Mouse (Mus musculus) midbrain, embryonic 16.5 days (tissue): ENCODE measurements at regions not wholly inside any gene's neighbourhood (a gene's known extent, or its start where the extent isn't known, plus 50 kb on each side); places are given as distances from the start of the nearest gene placed in this dataset.
A peak's percentile ranks its signal among the peaks of the same experiment; 100 is the strongest.

ENCODE experiments used
- ATAC-seq: fragments of 200-750 bp; cut with Nextera tagmentation; 2 replicates; pipeline ENCODE4 v1.8.0; 2017; ENCODE audit warnings: moderate TSS enrichment
- H3K27ac ChIP-seq: fragments of 300-500 bp; sonication (generic); 2 replicates; pipeline ENCODE4 v1.5.1; 2014; ENCODE audit warnings: mild to moderate bottlenecking, low read length, mixed read lengths
- H3K27me3 ChIP-seq: fragments of 300-500 bp; sonication (generic); 2 replicates; pipeline ENCODE4 v1.6.1; 2014; ENCODE audit warnings: low read depth, low read length, mixed read lengths; ENCODE audit not compliant: control insufficient read depth, insufficient read depth
- H3K36me3 ChIP-seq: fragments of 300-500 bp; sonication (generic); 2 replicates; pipeline ENCODE4 v1.6.1; 2014; ENCODE audit warnings: mild to moderate bottlenecking, low read length, moderate library complexity, mixed read lengths; ENCODE audit not compliant: control insufficient read depth, insufficient read depth
- H3K4me1 ChIP-seq: fragments of 300-500 bp; sonication (generic); 2 replicates; pipeline ENCODE4 v1.6.1; 2014; ENCODE audit warnings: mild to moderate bottlenecking, low read length, mixed read lengths; ENCODE audit not compliant: control insufficient read depth, insufficient read depth
- H3K4me2 ChIP-seq: fragments of 300-500 bp; sonication (generic); 2 replicates; pipeline ENCODE4 v1.6.1; 2014; ENCODE audit warnings: mild to moderate bottlenecking, low read length, mixed read lengths
- H3K4me3 ChIP-seq: fragments of 300-500 bp; sonication (generic); 2 replicates; pipeline ENCODE4 v1.5.1; 2014; ENCODE audit warnings: low read depth, mild to moderate bottlenecking, low read length, moderate library complexity, mixed read lengths
- H3K9ac ChIP-seq: fragments of 300-500 bp; sonication (generic); 2 replicates; pipeline ENCODE4 v1.6.1; 2014; ENCODE audit warnings: low read depth, low read length, mixed read lengths
- H3K9me3 ChIP-seq: fragments of 300-500 bp; sonication (generic); replicated peaks from 2 replicates; pipeline ENCODE4 v1.6.1; 2014; ENCODE audit warnings: mild to moderate bottlenecking, low read length, mixed read lengths; ENCODE audit not compliant: control insufficient read depth, poor library complexity, severe bottlenecking
- WGBS: fragments of 180-500 bp; shearing (Covaris S2); extraction: QIAGEN DNeasy Blood & Tissue Kit; methylation state at CpG from one replicate; pipeline ENCODE4 v1.1.7; 2014; 5-methylcytosine and 5-hydroxymethylcytosine counted together

DNA sequence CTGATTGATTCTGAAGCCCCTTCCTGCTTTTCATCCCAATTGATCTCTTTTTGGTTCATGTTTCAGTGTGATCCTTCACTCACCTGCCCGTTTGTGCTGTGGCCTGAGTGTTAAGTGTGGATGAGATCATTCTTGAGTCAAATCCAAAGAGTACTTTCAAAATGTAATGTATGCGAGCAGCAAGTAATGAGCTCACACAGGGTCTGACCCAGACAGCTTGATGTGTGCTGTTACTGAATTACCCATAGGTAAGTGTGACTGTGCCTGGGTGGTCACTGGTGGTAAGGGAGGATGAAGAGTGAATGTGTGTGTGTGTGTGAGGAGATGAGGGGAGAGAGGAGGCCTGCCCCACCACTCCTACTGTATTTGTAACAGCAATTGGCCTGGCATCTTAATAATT is 151.4 kb downstream of the Twistnb start:
- ATAC-seq: no peak

DNA sequence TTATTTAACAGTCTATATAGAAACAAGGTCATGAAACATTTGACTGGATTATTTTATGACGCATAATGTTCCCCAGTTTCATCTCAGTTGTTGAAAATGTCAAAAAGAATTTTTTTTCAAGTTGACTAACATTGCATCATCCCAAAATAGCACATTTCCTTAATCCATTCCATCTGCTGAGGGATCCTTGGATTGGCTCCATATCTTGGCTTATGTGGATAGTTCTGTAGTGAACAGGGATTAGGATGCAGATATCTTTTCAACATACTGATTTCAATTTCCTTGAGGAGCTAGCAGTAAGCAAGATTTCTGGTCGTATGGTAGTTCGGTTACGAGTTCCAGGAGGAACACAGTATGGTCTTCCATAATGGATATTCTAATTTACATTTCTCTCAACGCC is 161.6 kb downstream of the Twistnb start:
- no peak for ATAC-seq
- WGBS: 73% methylated on average over 5 of the region's 5 CpGs
- Histone ChIP-seq H3K36me3 (no peaks in the 10 kb centered on the region), H3K27ac (no peak overlapping the region), H3K4me1 (peaks cover 4% of the 10 kb centered on the region), H3K4me2 (no peak overlapping the region), H3K4me3 (no peak overlapping the region), H3K9ac (no peak overlapping the region), H3K9me3 (no peaks in the 10 kb centered on the region), H3K27me3 (no peaks in the 10 kb centered on the region)

More for the DNA sequence above, 151.4 kb downstream of the Twistnb start:
- Histone ChIP-seq H3K36me3 (no peaks in the 10 kb centered on the region), H3K4me1 (no peaks in the 10 kb centered on the region), H3K9ac (no peak overlapping the region), H3K9me3 (no peaks in the 10 kb centered on the region), H3K4me2 (no peak overlapping the region), H3K4me3 (no peak overlapping the region), H3K27ac (no peak overlapping the region), H3K27me3 (no peaks in the 10 kb centered on the region)
- 63% methylated on average over 2 of the region's 2 CpGs for WGBS

DNA sequence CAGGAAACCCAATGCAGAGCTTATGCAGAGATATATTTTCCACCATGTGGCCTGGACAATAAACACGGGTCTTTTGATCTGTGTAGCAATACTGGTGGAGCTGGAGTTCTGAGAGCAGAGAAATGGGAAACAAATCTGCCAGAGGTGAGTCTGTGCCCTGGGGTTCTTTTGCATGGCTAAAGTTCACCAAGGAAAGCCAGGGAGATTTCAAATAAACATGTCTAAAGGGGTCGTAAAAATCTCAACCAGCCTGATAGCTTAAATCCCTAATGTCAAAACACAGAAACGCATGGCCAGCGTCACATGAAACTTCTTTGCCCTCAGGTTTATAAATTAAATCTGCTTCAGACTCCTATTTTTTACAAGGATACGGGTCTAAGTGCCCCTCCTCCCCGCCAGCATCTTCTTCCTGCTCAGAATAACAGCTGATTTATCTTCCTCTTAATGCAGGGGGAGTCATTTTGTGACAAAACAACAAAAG is 163.0 kb downstream of the Twistnb start:
- Histone ChIP-seq H3K4me2 (peak overlapping the region; percentile 51), H3K9me3 (no peaks in the 10 kb centered on the region), H3K4me1 (peaks cover 4% of the 10 kb centered on the region), H3K4me3 (peak overlapping the region; percentile 23; the same call in 1 of the 2 replicates), H3K27ac (no peak overlapping the region), H3K36me3 (no peaks in the 10 kb centered on the region), H3K9ac (0 out of 2 replicates have a peak overlapping the region, but pooled peaks have one; percentile 46), H3K27me3 (no peaks in the 10 kb centered on the region)
- ATAC-seq: peak; percentile 66
- WGBS: 35% methylated on average over 6 of the region's 6 CpGs

DNA sequence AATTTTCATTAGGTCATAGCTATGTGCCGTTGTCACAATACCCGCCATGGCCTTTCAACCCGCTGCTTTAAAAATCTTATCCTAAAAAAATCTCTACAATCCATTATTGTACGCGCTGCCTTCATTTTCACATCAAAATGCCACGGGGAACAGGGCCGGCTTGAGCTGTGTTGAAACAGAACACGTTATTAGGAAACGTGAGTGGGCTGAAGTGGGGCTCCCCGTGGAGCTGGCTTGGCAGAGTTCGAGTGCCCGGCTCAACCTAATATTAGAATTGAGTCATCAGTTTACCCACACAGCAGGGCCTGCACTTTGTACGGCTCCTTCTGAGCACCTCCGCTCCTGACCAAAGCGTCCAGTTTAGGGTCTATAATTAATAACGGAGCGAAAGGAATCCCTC is 163.5 kb downstream of the Twistnb start:
- 0 out of 2 replicates have a peak overlapping the region, but pooled peaks have one; percentile 46 for H3K9ac ChIP-seq
- 37% methylated on average over 17 of the region's 17 CpGs for WGBS
- H3K27ac ChIP-seq: no peak overlapping the region
- H3K9me3 ChIP-seq: no peaks in the 10 kb centered on the region
- peaks cover 4% of the 10 kb centered on the region for H3K4me1 ChIP-seq
- peak overlapping the region; percentile 23 for H3K4me3 ChIP-seq
- H3K27me3 ChIP-seq: no peaks in the 10 kb centered on the region
- peak overlapping the region; percentile 51 for H3K4me2 ChIP-seq
- ATAC-seq: peak; percentile 80
- H3K36me3 ChIP-seq: no peaks in the 10 kb centered on the region

DNA sequence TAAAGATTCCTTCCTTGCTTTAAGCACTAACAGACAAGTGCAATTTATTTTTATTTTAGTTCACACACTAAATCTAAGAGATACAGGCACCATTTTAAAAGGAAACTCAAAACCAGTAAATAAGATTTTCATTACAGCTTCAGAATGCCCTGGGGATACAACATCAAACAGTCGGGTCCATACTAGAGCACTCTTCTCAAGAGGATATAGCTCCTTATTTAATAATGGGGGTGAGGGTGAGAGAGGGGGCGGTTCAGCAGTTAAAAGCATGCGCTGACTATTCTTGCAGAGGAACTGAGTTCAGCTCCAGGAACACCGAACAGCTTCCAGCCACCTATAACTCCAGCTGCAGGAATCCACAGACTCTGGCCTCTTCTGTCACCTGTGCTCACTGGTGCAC is 164.2 kb downstream of the Twistnb start:
- no peaks in the 10 kb centered on the region for H3K36me3 ChIP-seq
- ATAC-seq: no peak
- no peaks in the 10 kb centered on the region for H3K9me3 ChIP-seq
- no peak overlapping the region for H3K4me2 ChIP-seq
- no peak overlapping the region for H3K27ac ChIP-seq
- H3K4me3 ChIP-seq: no peak overlapping the region
- H3K27me3 ChIP-seq: no peaks in the 10 kb centered on the region
- peaks cover 4% of the 10 kb centered on the region for H3K4me1 ChIP-seq
- no peak overlapping the region for H3K9ac ChIP-seq
- 59% methylated on average over 4 of the region's 4 CpGs for WGBS

DNA sequence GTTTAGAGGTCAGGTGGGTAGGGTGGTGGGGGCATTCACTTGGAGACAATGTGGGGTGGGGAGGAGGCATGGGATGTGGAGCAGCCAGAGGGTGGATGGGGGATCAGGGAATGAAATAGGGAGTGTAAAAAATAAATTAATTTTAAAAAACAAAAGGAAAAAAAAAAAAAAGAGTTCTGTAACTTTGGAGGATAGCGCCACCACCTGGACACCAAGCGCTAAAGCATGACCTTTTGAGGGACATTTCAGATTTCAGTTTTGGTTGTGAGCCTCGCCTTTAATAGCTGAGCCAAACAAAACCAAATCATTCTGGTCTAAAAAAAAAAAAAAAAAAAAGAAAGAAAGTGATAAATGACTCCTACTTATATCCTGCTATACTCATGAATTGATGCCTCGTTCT is 176.0 kb downstream of the Twistnb start:
- H3K36me3 ChIP-seq: no peaks in the 10 kb centered on the region
- H3K27me3 ChIP-seq: no peaks in the 10 kb centered on the region
- no peaks in the 10 kb centered on the region for H3K9me3 ChIP-seq
- no peak overlapping the region for H3K27ac ChIP-seq
- ATAC-seq: no peak
- no peaks in the 10 kb centered on the region for H3K4me1 ChIP-seq
- no peak overlapping the region for H3K4me3 ChIP-seq
- no peak overlapping the region for H3K4me2 ChIP-seq
- WGBS: 72% methylated on average over 4 of the region's 4 CpGs
- no peak overlapping the region for H3K9ac ChIP-seq

DNA sequence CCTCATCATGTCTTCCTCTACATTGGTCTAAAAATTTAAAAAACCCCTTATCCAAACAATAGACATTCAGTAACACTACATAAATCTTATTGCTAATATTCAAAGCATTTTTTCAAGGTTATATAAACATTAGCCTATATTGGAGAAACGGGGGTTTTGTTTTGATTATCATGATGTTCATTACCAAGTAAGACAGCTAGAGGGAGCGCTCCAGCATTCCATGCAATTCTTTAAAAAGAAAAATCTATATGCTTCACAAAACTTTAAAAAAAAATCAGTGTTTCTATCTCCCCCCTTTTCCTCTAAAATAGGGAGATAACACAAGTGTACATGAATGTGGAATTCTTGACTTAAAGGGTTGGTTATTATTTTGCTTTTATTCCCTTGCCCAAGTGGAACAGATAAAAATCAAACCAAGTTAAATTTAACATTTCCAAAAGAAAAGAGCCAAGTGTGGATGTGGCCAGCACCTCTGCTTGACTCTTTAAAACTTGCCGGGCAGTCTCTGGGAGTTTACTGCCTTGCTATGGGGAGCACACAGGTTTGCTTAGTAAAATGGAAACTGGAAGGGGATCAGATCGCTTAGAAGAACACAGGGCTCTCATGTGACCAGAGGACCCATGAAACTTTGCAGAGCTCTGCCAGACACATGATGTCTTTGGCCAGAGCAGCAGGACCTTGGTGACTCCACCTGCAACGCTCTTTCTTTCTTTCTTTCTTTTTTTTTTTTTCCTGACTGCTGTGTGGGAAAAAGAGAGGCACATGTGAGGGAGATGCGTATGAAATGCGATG is 178.6 kb downstream of the Twistnb start:
- no peaks in the 10 kb centered on the region for H3K9me3 ChIP-seq
- H3K4me1 ChIP-seq: no peaks in the 10 kb centered on the region
- H3K9ac ChIP-seq: no peak overlapping the region
- H3K36me3 ChIP-seq: no peaks in the 10 kb centered on the region
- H3K27ac ChIP-seq: no peak overlapping the region
- no peak overlapping the region for H3K4me3 ChIP-seq
- H3K27me3 ChIP-seq: no peaks in the 10 kb centered on the region
- H3K4me2 ChIP-seq: no peak overlapping the region
- WGBS: 72% methylated on average over 7 of the region's 7 CpGs
- no peak for ATAC-seq

DNA sequence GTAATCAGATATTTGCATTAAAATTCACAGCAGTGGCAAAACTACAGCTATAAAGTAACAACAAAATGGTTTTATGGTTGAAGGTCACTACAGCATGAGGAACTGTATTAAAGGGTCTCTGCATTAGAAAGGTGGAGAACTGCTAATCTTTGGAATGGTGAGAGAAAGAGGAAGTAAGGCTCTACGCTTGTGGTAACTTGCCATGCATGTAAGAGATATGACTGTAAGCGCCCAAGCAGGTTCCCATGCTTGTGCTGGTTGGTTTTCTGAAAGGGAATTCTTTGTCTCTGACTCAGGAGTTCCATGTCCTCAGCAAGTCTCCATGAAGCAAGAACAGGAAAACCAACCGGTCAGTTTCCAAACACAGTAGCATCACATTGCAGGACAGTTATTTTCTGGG is 182.9 kb downstream of the Twistnb start:
- H3K9ac ChIP-seq: no peak overlapping the region
- no peaks in the 10 kb centered on the region for H3K4me1 ChIP-seq
- no peak overlapping the region for H3K27ac ChIP-seq
- no peak for ATAC-seq
- no peak overlapping the region for H3K4me3 ChIP-seq
- H3K27me3 ChIP-seq: no peaks in the 10 kb centered on the region
- 90% methylated on average over 3 of the region's 3 CpGs for WGBS
- H3K4me2 ChIP-seq: no peak overlapping the region
- no peaks in the 10 kb centered on the region for H3K36me3 ChIP-seq
- H3K9me3 ChIP-seq: no peaks in the 10 kb centered on the region

DNA sequence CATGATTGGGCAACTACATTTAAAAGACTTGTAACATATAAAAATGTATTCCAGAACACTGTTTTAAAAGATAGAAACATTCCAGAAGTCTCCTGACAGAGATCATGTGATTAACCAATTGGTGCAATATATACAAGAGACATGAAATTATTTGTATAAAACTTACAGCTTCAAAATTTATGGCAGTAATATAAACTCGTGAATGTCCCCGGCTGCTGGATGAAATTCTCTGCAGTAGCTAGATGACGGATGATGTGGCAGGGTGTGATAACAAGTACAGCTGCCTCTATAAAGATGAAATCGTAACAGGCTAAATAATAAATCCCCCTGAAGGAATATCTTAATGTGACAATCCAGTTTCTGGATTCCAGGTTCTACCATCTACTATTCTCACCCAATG is 191.0 kb downstream of the Twistnb start:
- H3K4me3 ChIP-seq: no peak overlapping the region

More for the DNA sequence above, 191.0 kb downstream of the Twistnb start:
- H3K36me3 ChIP-seq: no peaks in the 10 kb centered on the region
- ATAC-seq: no peak
- H3K27me3 ChIP-seq: no peaks in the 10 kb centered on the region
- H3K9me3 ChIP-seq: no peaks in the 10 kb centered on the region
- 86% methylated on average over 4 of the region's 4 CpGs for WGBS
- H3K4me2 ChIP-seq: no peak overlapping the region
- H3K4me1 ChIP-seq: no peaks in the 10 kb centered on the region
- H3K9ac ChIP-seq: no peak overlapping the region
- no peak overlapping the region for H3K27ac ChIP-seq
